Mouse (Mus musculus) embryonic fibroblast, embryonic 13.5 days (primary cell): ENCODE data around the gene Crlf1. TPM values are rescaled to one million over a fixed set of nuclear protein-coding genes. Genes with fewer than 3 reads are reported as not detected.
A peak's percentile ranks its signal among the peaks of the same experiment; 100 is the strongest.

ENCODE experiments used
- H3K27ac ChIP-seq: 2 replicates; pipeline ENCODE4 v1.5.1; 2012; ENCODE audit warnings: low read length, control low read depth, inconsistent platforms; ENCODE audit not compliant: insufficient read depth
- H3K4me1 ChIP-seq: 2 replicates; pipeline ENCODE4 v1.6.1; 2011; ENCODE audit warnings: low read length; ENCODE audit not compliant: control insufficient read depth, insufficient read depth
- H3K4me3 ChIP-seq: 2 replicates; pipeline ENCODE4 v1.5.1; 2011; ENCODE audit warnings: mild to moderate bottlenecking, control low read depth, low read length; ENCODE audit not compliant: insufficient read depth
- CTCF ChIP-seq: IDR thresholded peaks from 2 replicates; pipeline ENCODE4 v1.5.1; 2011; ENCODE audit warnings: mild to moderate bottlenecking, control low read depth, low read length, moderate library complexity, borderline replicate concordance; ENCODE audit not compliant: insufficient read depth
- POLR2A ChIP-seq: IDR thresholded peaks from 2 replicates; pipeline ENCODE4 v1.6.1; 2011; ENCODE audit warnings: low read depth, mild to moderate bottlenecking, control low read depth, low read length, moderate library complexity
- polyA plus RNA-seq: library from polyadenylated mRNA; stranded (reverse); fragments of >200 nt; gene quantifications from 2 replicates; pipeline ENCODE4 v1.2.4, GENCODE M21; 2011; ENCODE audit warnings: low read depth; ENCODE audit not compliant: missing spikeins, insufficient read length

Gene Crlf1
- polyA plus RNA-seq, 1 experiment: 215 TPM

GRCm38 (mm10) chr8:70541081-70541480, 48.1 kb downstream of the Crlf1 start:
- peaks cover 3% of the 10 kb centered on the region; the same call in 1 of the 2 replicates for H3K4me1 ChIP-seq
- peak overlapping the region; percentile 97 for H3K4me3 ChIP-seq
- H3K27ac ChIP-seq: peak overlapping the region; percentile 70; the same call in 1 of the 2 replicates
- no peak for TF ChIP-seq CTCF
- no peak for TF ChIP-seq POLR2A

DNA sequence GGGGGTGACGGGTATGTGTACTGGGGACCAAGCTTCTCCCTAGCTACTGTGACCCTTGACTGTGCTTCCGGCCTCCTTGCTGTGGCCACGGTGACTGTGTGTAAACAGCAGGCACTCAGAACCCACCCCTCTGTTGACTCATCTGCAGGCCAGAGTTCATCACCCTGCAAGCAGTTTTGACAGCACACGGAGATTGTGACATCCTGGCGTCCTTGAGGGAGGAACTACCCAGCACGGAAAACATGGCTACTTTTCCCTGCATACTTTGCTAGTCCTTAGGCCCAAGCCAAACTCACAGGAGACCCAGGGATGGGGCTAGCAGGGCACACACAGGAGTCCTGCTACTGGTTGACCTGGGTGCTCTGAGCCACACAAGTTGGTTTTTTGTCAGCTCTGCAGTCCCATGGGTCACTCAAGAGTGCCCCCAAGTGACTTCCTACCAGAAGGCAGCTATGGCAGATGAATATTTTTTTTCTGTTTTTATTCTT, 51.3 kb downstream of the Crlf1 start:
- H3K4me3 ChIP-seq: no peak overlapping the region
- TF ChIP-seq POLR2A (no peak), CTCF (no peak)

GRCm38 (mm10) chr8:70546412-70546811, 53.5 kb downstream of the Crlf1 start:
- H3K4me1 ChIP-seq: peaks cover 11% of the 10 kb centered on the region; the same call in 1 of the 2 replicates
- TF ChIP-seq CTCF (no peak), POLR2A (no peak)

More for the DNA sequence above, 51.3 kb downstream of the Crlf1 start:
- peaks cover 9% of the 10 kb centered on the region; the same call in 1 of the 2 replicates for H3K4me1 ChIP-seq
- H3K27ac ChIP-seq: no peak overlapping the region

DNA sequence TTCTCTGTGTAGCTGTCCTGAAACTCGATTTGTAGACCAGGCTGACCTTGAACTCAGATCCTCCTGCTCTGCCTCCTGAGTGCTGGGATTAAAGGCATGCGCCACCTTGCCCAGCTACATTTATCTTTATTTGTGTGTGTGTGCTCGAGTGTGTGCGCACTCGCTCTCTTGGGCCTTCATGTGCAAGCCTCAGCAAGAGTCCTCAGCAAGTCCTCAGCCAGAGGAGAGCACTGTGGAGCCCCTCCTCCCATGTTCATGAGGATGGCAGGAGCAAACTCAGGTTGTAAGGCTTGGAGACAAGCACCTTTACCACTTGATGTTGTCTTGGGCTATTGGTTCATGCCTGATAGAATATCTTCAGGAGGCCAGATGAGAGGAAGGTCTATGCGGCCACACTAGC, 54.8 kb downstream of the Crlf1 start:
- no peak overlapping the region for H3K4me3 ChIP-seq
- TF ChIP-seq CTCF: no peak
- H3K4me1 ChIP-seq: peaks cover 10% of the 10 kb centered on the region; the same call in 1 of the 2 replicates
- no peak overlapping the region for H3K27ac ChIP-seq

More at GRCm38 (mm10) chr8:70546412-70546811, 53.5 kb downstream of the Crlf1 start:
- H3K4me3 ChIP-seq: no peak overlapping the region
- H3K27ac ChIP-seq: no peak overlapping the region

GRCm38 (mm10) chr8:70549412-70550184, 56.6 kb downstream of the Crlf1 start:
- Histone ChIP-seq H3K4me1 (peaks cover 14% of the 10 kb centered on the region; the same call in 1 of the 2 replicates), H3K27ac (no peak overlapping the region), H3K4me3 (no peak overlapping the region)
- TF ChIP-seq POLR2A: no peak
- no peak for TF ChIP-seq CTCF

DNA sequence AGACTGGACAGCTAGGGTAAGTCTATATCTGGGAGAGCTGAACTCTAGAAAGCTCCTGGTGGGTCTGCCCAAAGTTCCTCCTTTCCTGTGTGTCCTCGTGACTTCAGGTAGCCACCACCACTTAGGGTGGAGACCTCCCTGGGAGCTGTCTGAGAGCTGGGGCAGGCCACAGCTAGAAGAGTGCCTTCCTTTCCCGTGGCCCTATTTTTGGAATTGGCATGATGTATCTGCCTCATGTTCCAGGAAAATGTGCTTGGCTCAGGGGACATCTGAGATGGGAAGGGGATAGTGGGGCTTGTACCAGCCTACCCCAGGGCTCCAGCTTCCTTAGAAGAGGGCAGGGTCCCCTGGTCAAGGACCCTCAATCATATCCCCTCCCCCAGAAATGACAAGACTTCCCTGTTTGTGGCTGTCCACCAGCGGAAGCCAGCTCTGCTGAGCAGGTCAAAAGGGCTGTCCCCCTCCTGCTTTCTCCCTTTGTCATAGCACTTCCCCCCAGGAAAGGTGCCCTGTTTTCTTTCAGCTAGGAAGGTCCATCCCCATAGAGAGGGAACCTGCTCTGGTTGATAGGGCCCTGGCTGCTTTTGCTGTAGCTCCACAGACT, 58.7 kb downstream of the Crlf1 start:
- H3K4me3 ChIP-seq: no peak overlapping the region
- H3K27ac ChIP-seq: no peak overlapping the region
- TF ChIP-seq CTCF (no peak), POLR2A (no peak)
- H3K4me1 ChIP-seq: peaks cover 9% of the 10 kb centered on the region; the same call in 1 of the 2 replicates

DNA sequence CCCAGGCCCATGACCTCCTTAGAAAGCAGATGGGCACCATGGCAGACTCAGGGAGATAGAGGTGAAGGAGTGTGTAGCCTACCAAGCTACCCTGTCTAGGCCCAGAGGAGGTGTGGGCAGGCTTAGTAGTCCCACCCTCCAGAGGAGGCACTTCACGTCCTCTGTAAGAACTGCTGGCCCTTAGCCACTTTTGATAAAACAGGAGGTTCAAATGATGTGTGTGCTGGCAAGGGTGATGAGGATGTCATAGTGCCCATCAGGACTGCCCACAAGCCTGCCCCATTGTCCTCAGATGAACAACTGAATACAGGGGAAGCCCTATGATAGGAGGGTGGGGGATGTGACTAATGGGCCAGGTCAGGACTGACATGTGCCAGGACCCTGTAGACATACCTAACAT, 59.9 kb downstream of the Crlf1 start:
- peaks cover 8% of the 10 kb centered on the region; the same call in 1 of the 2 replicates for H3K4me1 ChIP-seq
- H3K27ac ChIP-seq: no peak overlapping the region
- H3K4me3 ChIP-seq: no peak overlapping the region
- TF ChIP-seq POLR2A: no peak
- TF ChIP-seq CTCF: no peak

Other genes with a start within 250 kb of the Crlf1 start
- 42.2 and 54.0 TPM in 2 replicates for gene Homer3, start 210.3 kb upstream of the Crlf1 start, polyA plus RNA-seq
- gene Ddx49, start 190.7 kb upstream of the Crlf1 start, polyA plus RNA-seq: 24.8 and 31.6 TPM in 2 replicates
- 129 and 132 TPM in 2 replicates for gene Cope, start 190.6 kb upstream of the Crlf1 start, polyA plus RNA-seq
- gene Cers1, start 177.4 kb upstream of the Crlf1 start, polyA plus RNA-seq: 2.6 and 3.2 TPM in 2 replicates
- gene Gdf1, start 163.3 kb upstream of the Crlf1 start, polyA plus RNA-seq: not detected in 2 replicates
- 25.6 and 25.8 TPM in 2 replicates for gene Upf1, start 139.9 kb upstream of the Crlf1 start, polyA plus RNA-seq
- gene Comp, start 119.6 kb upstream of the Crlf1 start, polyA plus RNA-seq: 1.6 and 1.9 TPM in 2 replicates
- 13.7 and 15.6 TPM in 2 replicates for gene Crtc1, start 53.6 kb upstream of the Crlf1 start, polyA plus RNA-seq
- 21.4 and 31.7 TPM in 2 replicates for gene Klhl26, start 16.2 kb upstream of the Crlf1 start, polyA plus RNA-seq
- gene Tmem59l, start 5.8 kb upstream of the Crlf1 start, polyA plus RNA-seq: 0.58 and 1.5 TPM in 2 replicates
- 29.9 and 46.6 TPM in 2 replicates for gene Rex1bd, start 13.6 kb downstream of the Crlf1 start, polyA plus RNA-seq
- gene Uba52, start 17.6 kb downstream of the Crlf1 start, polyA plus RNA-seq: 547 and 589 TPM in 2 replicates
- gene Fkbp8, start 34.6 kb downstream of the Crlf1 start, polyA plus RNA-seq: 105 and 110 TPM in 2 replicates
- 35.5 and 37.0 TPM in 2 replicates for gene Kxd1, start 34.8 kb downstream of the Crlf1 start, polyA plus RNA-seq
- gene Ell, start 46.3 kb downstream of the Crlf1 start, polyA plus RNA-seq: 16.1 and 20.4 TPM in 2 replicates
- 17.9 and 18.6 TPM in 2 replicates for gene Isyna1, start 101.2 kb downstream of the Crlf1 start, polyA plus RNA-seq
- 44.7 and 50.7 TPM in 2 replicates for gene Ssbp4, start 115.7 kb downstream of the Crlf1 start, polyA plus RNA-seq
- 0.46 TPM in 1 of 2 replicates, not detected in the other for gene Lrrc25, start 123.0 kb downstream of the Crlf1 start, polyA plus RNA-seq
- 3.1 and 4.2 TPM in 2 replicates for gene Gdf15, start 139.3 kb downstream of the Crlf1 start, polyA plus RNA-seq
- 53.7 and 54.3 TPM in 2 replicates for gene Pgpep1, start 167.2 kb downstream of the Crlf1 start, polyA plus RNA-seq
- 54.9 and 60.2 TPM in 2 replicates for gene Lsm4, start 180.1 kb downstream of the Crlf1 start, polyA plus RNA-seq
- gene Jund, start 205.8 kb downstream of the Crlf1 start, polyA plus RNA-seq: 82.2 and 90.6 TPM in 2 replicates
- not detected in 2 replicates for gene Iqcn, start 210.3 kb downstream of the Crlf1 start, polyA plus RNA-seq
- not detected in 2 replicates for gene Gm3336, start 225.4 kb downstream of the Crlf1 start, polyA plus RNA-seq
- gene Pde4c, start 230.6 kb downstream of the Crlf1 start, polyA plus RNA-seq: not detected in 2 replicates